Mouse (Mus musculus) liver, postnatal 0 days (tissue): ENCODE results near the gene Rpl22. TPM values are rescaled to one million over a fixed set of nuclear protein-coding genes. Genes with fewer than 3 reads are reported as not detected.

Source experiments
- ATAC-seq: fragments of 200-750 bp; cut with Nextera tagmentation; 2 replicates; pipeline ENCODE4 v1.8.0; 2017; ENCODE audit warnings: mild to moderate bottlenecking, moderate library complexity
- DNase-seq: peaks from one replicate; pipeline ENCODE4 v3.0.0-alpha.2; 2016
- H3K27ac ChIP-seq: fragments of 300-500 bp; sonication (generic); 2 replicates; pipeline ENCODE4 v1.5.1; 2014; ENCODE audit warnings: antibody characterized with exemption, moderate library complexity, mild to moderate bottlenecking, low read depth
- H3K27me3 ChIP-seq: fragments of 300-500 bp; sonication (generic); 2 replicates; pipeline ENCODE4 v1.6.1; 2014; ENCODE audit warnings: low read length, control low read depth, mixed read lengths; ENCODE audit not compliant: insufficient read depth
- H3K36me3 ChIP-seq: fragments of 300-500 bp; sonication (generic); replicated peaks from 2 replicates; pipeline ENCODE4 v1.6.1; 2014; ENCODE audit warnings: mild to moderate bottlenecking, control low read depth, low read length, moderate library complexity, mixed read lengths; ENCODE audit not compliant: insufficient read depth
- H3K4me1 ChIP-seq: fragments of 300-500 bp; sonication (generic); 2 replicates; pipeline ENCODE4 v1.6.1; 2014; ENCODE audit warnings: antibody characterized with exemption, mild to moderate bottlenecking, control low read depth; ENCODE audit not compliant: insufficient read depth
- H3K4me2 ChIP-seq: fragments of 300-500 bp; sonication (generic); 2 replicates; pipeline ENCODE4 v1.6.1; 2014; ENCODE audit warnings: low read depth, mild to moderate bottlenecking, low read length, moderate library complexity, mixed read lengths
- H3K4me3 ChIP-seq: fragments of 300-500 bp; sonication (generic); 2 replicates; pipeline ENCODE4 v1.5.1; 2014; ENCODE audit warnings: low read depth, low read length
- H3K9ac ChIP-seq: fragments of 300-500 bp; sonication (generic); replicated peaks from 2 replicates; pipeline ENCODE4 v1.6.1; 2014; ENCODE audit warnings: mild to moderate bottlenecking, moderate library complexity
- H3K9me3 ChIP-seq: fragments of 300-500 bp; sonication (generic); 2 replicates; pipeline ENCODE4 v1.6.1; 2016; ENCODE audit warnings: mild to moderate bottlenecking, control low read depth, low read length, mixed read lengths
- CTCF ChIP-seq: sonication (generic); IDR thresholded peaks from 2 replicates; pipeline ENCODE4 v1.5.1; 2016; ENCODE audit warnings: antibody characterized with exemption, low read depth
- EP300 ChIP-seq: IDR thresholded peaks from 2 replicates; pipeline ENCODE4 v1.6.1; 2016; ENCODE audit warnings: antibody characterized with exemption, low read depth, mild to moderate bottlenecking
- WGBS: fragments of 180-500 bp; shearing (Covaris S2); extraction: QIAGEN DNeasy Blood & Tissue Kit; methylation state at CpG from one replicate; pipeline ENCODE4 v1.1.7; 2014; ENCODE audit not compliant: insufficient replicate concordance; 5-methylcytosine and 5-hydroxymethylcytosine counted together
- polyA plus RNA-seq: library from polyadenylated mRNA; unstranded; fragments of >200 nt; fragmentation: Nextera tagmentation; extraction: Ambion mirVana; gene quantifications from 2 replicates; pipeline ENCODE4 v1.2.1, GENCODE M21; 2015

The Rpl22 gene
- polyA plus RNA-seq, 1 experiment from 2014 or later: 207 TPM

- ATAC-seq: no peak
- no peak for TF ChIP-seq EP300
- no peak for TF ChIP-seq CTCF
- Histone ChIP-seq H3K9ac (no peak overlapping the region), H3K4me3 (no peak overlapping the region), H3K4me2 (no peak overlapping the region), H3K27ac (no peak overlapping the region), H3K36me3 (no peaks in the 10 kb centered on the region), H3K4me1 (no peaks in the 10 kb centered on the region), H3K27me3 (peaks cover 27% of the 10 kb centered on the region; the same call in 1 of the 2 replicates), H3K9me3 (no peaks in the 10 kb centered on the region)
- WGBS: 25% methylated on average over 8 of the region's 8 CpGs
- no peak for DNase-seq
Measured at GRCm38 (mm10) chr4:152350722-152351421, 25.3 kb downstream of the Rpl22 start.

- 19% methylated on average over 12 of the region's 14 CpGs for WGBS
- Histone ChIP-seq H3K9me3 (no peaks in the 10 kb centered on the region), H3K9ac (no peak overlapping the region), H3K36me3 (no peaks in the 10 kb centered on the region), H3K4me2 (no peak overlapping the region), H3K27me3 (peaks cover 27% of the 10 kb centered on the region; the same call in 1 of the 2 replicates), H3K4me3 (no peak overlapping the region), H3K27ac (no peak overlapping the region), H3K4me1 (no peaks in the 10 kb centered on the region)
- ATAC-seq (no peak), DNase-seq (no peak)
- TF ChIP-seq CTCF: no peak
- TF ChIP-seq EP300: no peak
Measured at GRCm38 (mm10) chr4:152351422-152352305, 26.1 kb downstream of the Rpl22 start.

- peaks cover 19% of the 10 kb centered on the region; the same call in 1 of the 2 replicates for H3K27me3 ChIP-seq
- DNase-seq: no peak
- H3K9ac ChIP-seq: no peak overlapping the region
- no peak overlapping the region for H3K4me2 ChIP-seq
- no peak for ATAC-seq
- no peaks in the 10 kb centered on the region for H3K4me1 ChIP-seq
- no peaks in the 10 kb centered on the region for H3K9me3 ChIP-seq
- no peak for TF ChIP-seq EP300
- TF ChIP-seq CTCF: no peak
- no peak overlapping the region for H3K4me3 ChIP-seq
- WGBS: 67% methylated on average over 14 of the region's 14 CpGs
- no peak overlapping the region for H3K27ac ChIP-seq
- no peaks in the 10 kb centered on the region for H3K36me3 ChIP-seq
Measured at GRCm38 (mm10) chr4:152353886-152354637, 28.5 kb downstream of the Rpl22 start.

- Histone ChIP-seq H3K27me3 (0 out of 2 replicates have a peak, but pooled peaks cover 11% of the 10 kb centered on the region), H3K36me3 (no peaks in the 10 kb centered on the region), H3K9me3 (no peaks in the 10 kb centered on the region), H3K27ac (no peak overlapping the region), H3K4me3 (no peak overlapping the region), H3K9ac (no peak overlapping the region), H3K4me1 (no peaks in the 10 kb centered on the region), H3K4me2 (no peak overlapping the region)
- whole genome bisulfite sequencing: 74% methylated on average over 7 of the region's 7 CpGs
- ATAC-seq (no peak), DNase-seq (no peak)
- TF ChIP-seq CTCF: no peak
- no peak for TF ChIP-seq EP300
Measured at GRCm38 (mm10) chr4:152355672-152356071, 30.1 kb downstream of the Rpl22 start.

GRCm38 (mm10) chr4:152359700-152360099 is 34.2 kb downstream of the Rpl22 start:
- Histone ChIP-seq H3K9me3 (no peaks in the 10 kb centered on the region), H3K36me3 (no peaks in the 10 kb centered on the region), H3K4me2 (no peak overlapping the region), H3K4me1 (peaks cover 2% of the 10 kb centered on the region; the same call in 1 of the 2 replicates), H3K27me3 (0 out of 2 replicates have a peak, but pooled peaks cover 4% of the 10 kb centered on the region), H3K27ac (no peak overlapping the region), H3K9ac (no peak overlapping the region), H3K4me3 (no peak overlapping the region)
- TF ChIP-seq EP300 (no peak), CTCF (no peak)
- WGBS: 17% methylated on average over 11 of the region's 11 CpGs
- ATAC-seq (no peak), DNase-seq (no peak)
